Mouse (Mus musculus) T-helper 1 cell (primary cell): ENCODE results near the gene Cdx2.

Experiments
- in situ Hi-C: fragments of 300-600 bp; cut with MboI, MseI; formaldehyde crosslinking; loops from one replicate; pipeline ENCODE4 v1.15.1; 2025; ENCODE audit warnings: high pct_unique_total_duplicates

The Cdx2 gene

GRCm38 (mm10) chr5:147293127-147293910, 13.8 kb downstream of the Cdx2 start:
- in situ Hi-C loops = no loop called here

GRCm38 (mm10) chr5:147292506-147293120, 14.5 kb downstream of the Cdx2 start:
- in situ Hi-C loops = no loop called here

GRCm38 (mm10) chr5:147291764-147292505, 15.1 kb downstream of the Cdx2 start:
- in situ Hi-C loops = no loop called here

- in situ Hi-C loops = no loop called here
Observed at GRCm38 (mm10) chr5:147284365-147284764, 22.7 kb downstream of the Cdx2 start.

GRCm38 (mm10) chr5:147277547-147277925, 29.5 kb downstream of the Cdx2 start:
- in situ Hi-C loops = no loop called here

GRCm38 (mm10) chr5:147276701-147277546, 30.1 kb downstream of the Cdx2 start:
- in situ Hi-C loops = no loop called here

- in situ Hi-C loops = no loop called here
Observed at GRCm38 (mm10) chr5:147275761-147276160, 31.3 kb downstream of the Cdx2 start.

GRCm38 (mm10) chr5:147274174-147275141, 32.6 kb downstream of the Cdx2 start:
- in situ Hi-C loops = no loop called here

- in situ Hi-C loops = no loop called here
Observed at GRCm38 (mm10) chr5:147272808-147273345, 34.2 kb downstream of the Cdx2 start.

- in situ Hi-C loops = no loop called here
Observed at GRCm38 (mm10) chr5:147272046-147272807, 34.8 kb downstream of the Cdx2 start.

GRCm38 (mm10) chr5:147270673-147271655, 36.1 kb downstream of the Cdx2 start:
- in situ Hi-C loops = no loop called here

GRCm38 (mm10) chr5:147269926-147270672, 37.0 kb downstream of the Cdx2 start, which contains the start of gene Pdx1:
Gene Pdx1, plus strand, starts transcription at chr5:147269959.
- in situ Hi-C loops = no loop called here

- in situ Hi-C loops = no loop called here
Observed at GRCm38 (mm10) chr5:147269371-147269770, 37.7 kb downstream of the Cdx2 start.

GRCm38 (mm10) chr5:147268728-147269127, 38.3 kb downstream of the Cdx2 start:
- in situ Hi-C loops = no loop called here

- in situ Hi-C loops = no loop called here
Observed at GRCm38 (mm10) chr5:147267434-147267833, 39.6 kb downstream of the Cdx2 start.

GRCm38 (mm10) chr5:147263945-147264344, 43.1 kb downstream of the Cdx2 start:
- in situ Hi-C loops = no loop called here

- in situ Hi-C loops = no loop called here
Observed at GRCm38 (mm10) chr5:147261899-147262541, 45.0 kb downstream of the Cdx2 start.
